Mouse (Mus musculus): ENCODE results near the gene Ifi47. TPM values are rescaled to one million over a fixed set of nuclear protein-coding genes. Genes with fewer than 3 reads are reported as not detected.
A peak's percentile ranks its signal among the peaks of the same experiment; 100 is the strongest.

Ifi47 gene
- polyA plus RNA-seq, 1 experiment from 2014 or later, result 2.5 TPM

GRCm38 (mm10) chr11:49087830-49088616 lies 11.6 kb downstream of the Ifi47 start:
- H3K27me3 ChIP-seq (ENCODE audit: control insufficient read depth, insufficient read depth, low read depth, low read length), result no peaks in the 10 kb centered on the region
- H3K4me3 ChIP-seq (ENCODE audit: low read length), result peak overlapping the region; percentile 23
- peak overlapping the region; percentile 49 for H3K27ac ChIP-seq (ENCODE audit: low read length)
- peaks cover 9% of the 10 kb centered on the region for H3K4me1 ChIP-seq (replicated peaks; ENCODE audit: control insufficient read depth, insufficient read depth, low read length)
- ATAC-seq (ENCODE audit: low read depth), result peak; percentile 79
- WGBS, result 30% methylated on average over 22 of the region's 22 CpGs
- H3K9ac ChIP-seq (ENCODE audit: low read length), result 0 out of 2 replicates have a peak overlapping the region, but pooled peaks have one; percentile 14
- H3K4me2 ChIP-seq (ENCODE audit: low read depth, low read length), result peak overlapping the region; percentile 47
- no peaks in the 10 kb centered on the region for H3K9me3 ChIP-seq (ENCODE audit: control insufficient read depth, low read length)
- no peaks in the 10 kb centered on the region for H3K36me3 ChIP-seq (ENCODE audit: control insufficient read depth, insufficient read depth, low read length)

- Histone ChIP-seq H3K9me3 (ENCODE audit: control insufficient read depth, low read length) (no peaks in the 10 kb centered on the region), H3K4me3 (ENCODE audit: low read length) (no peak overlapping the region), H3K36me3 (ENCODE audit: control insufficient read depth, insufficient read depth, low read length) (no peaks in the 10 kb centered on the region), H3K4me1 (replicated peaks; ENCODE audit: control insufficient read depth, insufficient read depth, low read length) (peaks cover 9% of the 10 kb centered on the region), H3K9ac (ENCODE audit: low read length) (no peak overlapping the region), H3K27me3 (ENCODE audit: control insufficient read depth, insufficient read depth, low read depth, low read length) (no peaks in the 10 kb centered on the region), H3K27ac (ENCODE audit: low read length) (no peak overlapping the region), H3K4me2 (ENCODE audit: low read depth, low read length) (no peak overlapping the region)
- no peak for ATAC-seq (ENCODE audit: low read depth)
- 69% methylated on average over 5 of the region's 5 CpGs for WGBS
These were observed 12.7 kb downstream of the Ifi47 start for GRCm38 (mm10) chr11:49088990-49089652.

GRCm38 (mm10) chr11:49089735-49090507 lies 13.5 kb downstream of the Ifi47 start:
- no peak overlapping the region for H3K4me3 ChIP-seq (ENCODE audit: low read length)
- no peaks in the 10 kb centered on the region for H3K27me3 ChIP-seq (ENCODE audit: control insufficient read depth, insufficient read depth, low read depth, low read length)
- no peak overlapping the region for H3K9ac ChIP-seq (ENCODE audit: low read length)
- WGBS, result 69% methylated on average over 3 of the region's 3 CpGs
- no peaks in the 10 kb centered on the region for H3K9me3 ChIP-seq (ENCODE audit: control insufficient read depth, low read length)
- H3K4me1 ChIP-seq (replicated peaks; ENCODE audit: control insufficient read depth, insufficient read depth, low read length), result peaks cover 9% of the 10 kb centered on the region
- H3K4me2 ChIP-seq (ENCODE audit: low read depth, low read length), result no peak overlapping the region
- H3K27ac ChIP-seq (ENCODE audit: low read length), result no peak overlapping the region
- no peak for ATAC-seq (ENCODE audit: low read depth)
- no peaks in the 10 kb centered on the region for H3K36me3 ChIP-seq (ENCODE audit: control insufficient read depth, insufficient read depth, low read length)

GRCm38 (mm10) chr11:49090551-49090950 lies 14.2 kb downstream of the Ifi47 start:
- ATAC-seq (ENCODE audit: low read depth), result no peak
- no peaks in the 10 kb centered on the region for H3K27me3 ChIP-seq (ENCODE audit: control insufficient read depth, insufficient read depth, low read depth, low read length)
- H3K9me3 ChIP-seq (ENCODE audit: control insufficient read depth, low read length), result no peaks in the 10 kb centered on the region
- H3K27ac ChIP-seq (ENCODE audit: low read length), result no peak overlapping the region
- 74% methylated on average over 5 of the region's 5 CpGs for WGBS
- H3K9ac ChIP-seq (ENCODE audit: low read length), result no peak overlapping the region
- H3K4me1 ChIP-seq (replicated peaks; ENCODE audit: control insufficient read depth, insufficient read depth, low read length), result peaks cover 9% of the 10 kb centered on the region
- H3K36me3 ChIP-seq (ENCODE audit: control insufficient read depth, insufficient read depth, low read length), result no peaks in the 10 kb centered on the region
- H3K4me2 ChIP-seq (ENCODE audit: low read depth, low read length), result no peak overlapping the region
- H3K4me3 ChIP-seq (ENCODE audit: low read length), result no peak overlapping the region

GRCm38 (mm10) chr11:49091171-49091570 lies 14.8 kb downstream of the Ifi47 start:
- 59% methylated on average over 4 of the region's 4 CpGs for WGBS
- no peak overlapping the region for H3K4me3 ChIP-seq (ENCODE audit: low read length)
- H3K36me3 ChIP-seq (ENCODE audit: control insufficient read depth, insufficient read depth, low read length), result no peaks in the 10 kb centered on the region
- no peak overlapping the region for H3K4me2 ChIP-seq (ENCODE audit: low read depth, low read length)
- ATAC-seq (ENCODE audit: low read depth), result no peak
- H3K27ac ChIP-seq (ENCODE audit: low read length), result no peak overlapping the region
- H3K27me3 ChIP-seq (ENCODE audit: control insufficient read depth, insufficient read depth, low read depth, low read length), result no peaks in the 10 kb centered on the region
- H3K9ac ChIP-seq (ENCODE audit: low read length), result no peak overlapping the region
- no peaks in the 10 kb centered on the region for H3K9me3 ChIP-seq (ENCODE audit: control insufficient read depth, low read length)
- peaks cover 9% of the 10 kb centered on the region for H3K4me1 ChIP-seq (replicated peaks; ENCODE audit: control insufficient read depth, insufficient read depth, low read length)

GRCm38 (mm10) chr11:49092053-49092586 lies 15.7 kb downstream of the Ifi47 start:
- H3K9ac ChIP-seq (ENCODE audit: low read length), result no peak overlapping the region
- ATAC-seq (ENCODE audit: low read depth), result no peak
- WGBS, result 96% methylated on average over 1 of the region's 1 CpGs

GRCm38 (mm10) chr11:49092786-49093185 lies 16.4 kb downstream of the Ifi47 start:
- 75% methylated on average over 2 of the region's 2 CpGs for WGBS
- H3K36me3 ChIP-seq (ENCODE audit: control insufficient read depth, insufficient read depth, low read length), result no peaks in the 10 kb centered on the region

More at GRCm38 (mm10) chr11:49092053-49092586, 15.7 kb downstream of the Ifi47 start:
- no peaks in the 10 kb centered on the region for H3K36me3 ChIP-seq (ENCODE audit: control insufficient read depth, insufficient read depth, low read length)
- no peak overlapping the region for H3K4me3 ChIP-seq (ENCODE audit: low read length)
- H3K27ac ChIP-seq (ENCODE audit: low read length), result no peak overlapping the region
- no peak overlapping the region for H3K4me2 ChIP-seq (ENCODE audit: low read depth, low read length)
- H3K27me3 ChIP-seq (ENCODE audit: control insufficient read depth, insufficient read depth, low read depth, low read length), result no peaks in the 10 kb centered on the region
- H3K4me1 ChIP-seq (replicated peaks; ENCODE audit: control insufficient read depth, insufficient read depth, low read length), result peaks cover 9% of the 10 kb centered on the region
- H3K9me3 ChIP-seq (ENCODE audit: control insufficient read depth, low read length), result no peaks in the 10 kb centered on the region

GRCm38 (mm10) chr11:49093861-49094660 lies 17.7 kb downstream of the Ifi47 start:
- no peak for ATAC-seq (ENCODE audit: low read depth)
- H3K4me1 ChIP-seq (replicated peaks; ENCODE audit: control insufficient read depth, insufficient read depth, low read length), result no peaks in the 10 kb centered on the region
- H3K9ac ChIP-seq (ENCODE audit: low read length), result no peak overlapping the region
- 77% methylated on average over 6 of the region's 6 CpGs for WGBS
- no peaks in the 10 kb centered on the region for H3K9me3 ChIP-seq (ENCODE audit: control insufficient read depth, low read length)
- H3K4me2 ChIP-seq (ENCODE audit: low read depth, low read length), result no peak overlapping the region
- H3K27ac ChIP-seq (ENCODE audit: low read length), result no peak overlapping the region
- H3K4me3 ChIP-seq (ENCODE audit: low read length), result no peak overlapping the region
- no peaks in the 10 kb centered on the region for H3K36me3 ChIP-seq (ENCODE audit: control insufficient read depth, insufficient read depth, low read length)
- no peaks in the 10 kb centered on the region for H3K27me3 ChIP-seq (ENCODE audit: control insufficient read depth, insufficient read depth, low read depth, low read length)

More at GRCm38 (mm10) chr11:49092786-49093185, 16.4 kb downstream of the Ifi47 start:
- Histone ChIP-seq H3K4me3 (ENCODE audit: low read length) (no peak overlapping the region), H3K4me1 (replicated peaks; ENCODE audit: control insufficient read depth, insufficient read depth, low read length) (peaks cover 8% of the 10 kb centered on the region), H3K27me3 (ENCODE audit: control insufficient read depth, insufficient read depth, low read depth, low read length) (no peaks in the 10 kb centered on the region), H3K9me3 (ENCODE audit: control insufficient read depth, low read length) (no peaks in the 10 kb centered on the region), H3K4me2 (ENCODE audit: low read depth, low read length) (no peak overlapping the region), H3K27ac (ENCODE audit: low read length) (no peak overlapping the region), H3K9ac (ENCODE audit: low read length) (no peak overlapping the region)
- no peak for ATAC-seq (ENCODE audit: low read depth)
